Mouse (Mus musculus) urinary bladder, postnatal 10 days (tissue): ENCODE results near the gene Uba5.
A peak's percentile ranks its signal among the peaks of the same experiment; 100 is the strongest.

Source experiments
- DNase-seq: peaks from one replicate; pipeline ENCODE4 v3.0.0; 2022; ENCODE audit warnings: low spot score

The Uba5 gene

DNA sequence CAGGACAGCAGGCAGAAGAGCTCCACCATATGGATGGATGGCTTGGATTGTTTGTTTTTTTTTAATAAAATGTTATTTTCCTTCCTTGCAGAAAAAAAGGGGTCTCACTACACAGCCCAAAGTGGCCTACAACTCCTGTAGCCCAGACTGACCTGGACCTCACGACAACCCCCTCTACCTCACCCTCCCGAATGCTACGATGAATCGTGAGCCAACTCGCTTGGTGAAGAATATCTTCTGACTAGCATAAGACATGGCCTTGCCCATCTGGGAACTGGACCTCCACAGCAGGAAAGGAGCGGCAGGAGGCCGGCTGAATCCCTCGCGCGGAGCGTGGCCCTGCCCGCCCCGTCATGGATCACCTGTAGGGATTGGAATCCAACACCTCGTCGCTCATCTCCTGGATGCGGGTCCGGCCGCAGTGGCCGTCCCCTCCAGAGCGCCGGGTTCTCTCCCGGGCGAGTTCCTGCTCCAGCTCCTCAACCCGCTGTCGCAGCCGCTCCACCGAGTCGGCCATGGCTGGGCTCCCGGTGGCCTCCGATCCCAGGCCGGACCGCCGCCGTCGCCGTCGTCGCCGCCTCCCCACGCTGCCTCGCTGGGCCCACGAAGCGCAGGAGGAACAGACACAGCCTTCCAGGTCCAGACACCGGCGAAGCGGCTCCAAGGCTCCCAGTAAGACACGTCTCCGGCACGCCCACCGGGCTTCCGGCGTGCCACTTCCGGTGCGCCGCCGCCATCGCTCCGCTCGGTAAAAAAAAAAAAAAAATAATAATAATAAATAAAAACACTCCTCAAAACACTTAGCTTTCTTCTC is at the start of gene Uba5:
Gene Uba5, minus strand, starts transcription at position 705 of the 814 bp plus-strand sequence.
- peak; percentile 31 for DNase-seq

- DNase-seq, result no peak
Measured at GRCm38 (mm10) chr9:104109151-104109550, 46.2 kb upstream of the Uba5 start.

GRCm38 (mm10) chr9:104108571-104109143 is 45.7 kb upstream of the Uba5 start:
- no peak for DNase-seq

- no peak for DNase-seq
Measured at GRCm38 (mm10) chr9:104107482-104107881, 44.5 kb upstream of the Uba5 start.

- DNase-seq, result no peak
Measured at GRCm38 (mm10) chr9:104106930-104107329, 44.0 kb upstream of the Uba5 start.

DNA sequence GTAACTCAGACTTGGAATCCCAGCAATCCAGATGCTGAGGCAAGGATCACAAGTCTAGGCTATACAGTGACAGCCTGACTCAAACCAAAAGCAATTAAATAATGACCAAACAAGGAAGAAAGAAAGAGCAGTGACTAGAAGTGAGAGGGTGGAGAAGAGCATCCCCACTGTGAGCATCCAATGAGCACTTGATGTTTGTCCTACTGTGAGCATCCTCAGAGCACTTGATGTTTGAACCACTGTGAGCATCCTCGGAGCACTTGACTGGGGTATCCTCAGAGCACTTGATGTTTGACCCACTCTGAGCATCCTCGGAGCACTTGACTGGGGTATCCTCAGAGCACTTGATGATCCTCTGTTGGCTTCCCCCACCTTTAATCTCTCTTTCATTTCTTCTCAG is 42.1 kb upstream of the Uba5 start:
- DNase-seq, result no peak

GRCm38 (mm10) chr9:104102901-104103300 is 40.0 kb upstream of the Uba5 start:
- no peak for DNase-seq

DNA sequence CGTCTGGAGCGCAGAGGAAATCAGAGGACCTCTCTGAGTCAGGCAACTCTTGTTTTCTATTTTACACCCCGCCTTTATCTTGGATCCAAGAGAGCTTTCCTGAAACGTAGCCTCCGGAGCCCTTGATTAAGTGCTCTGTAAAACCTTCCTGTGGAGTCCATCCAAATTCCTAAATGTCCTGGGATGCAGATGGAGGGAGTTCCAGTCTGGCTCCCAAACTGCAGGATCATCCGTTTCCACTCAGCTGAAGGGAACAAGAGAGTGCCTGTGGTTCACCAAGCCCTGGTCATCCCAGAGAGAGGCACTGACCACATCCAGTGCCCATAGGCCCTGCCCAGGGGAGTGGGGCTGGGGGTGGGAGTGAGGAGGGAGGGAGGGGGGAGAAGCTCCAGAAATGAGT is 39.4 kb upstream of the Uba5 start:
- DNase-seq, result no peak

DNA sequence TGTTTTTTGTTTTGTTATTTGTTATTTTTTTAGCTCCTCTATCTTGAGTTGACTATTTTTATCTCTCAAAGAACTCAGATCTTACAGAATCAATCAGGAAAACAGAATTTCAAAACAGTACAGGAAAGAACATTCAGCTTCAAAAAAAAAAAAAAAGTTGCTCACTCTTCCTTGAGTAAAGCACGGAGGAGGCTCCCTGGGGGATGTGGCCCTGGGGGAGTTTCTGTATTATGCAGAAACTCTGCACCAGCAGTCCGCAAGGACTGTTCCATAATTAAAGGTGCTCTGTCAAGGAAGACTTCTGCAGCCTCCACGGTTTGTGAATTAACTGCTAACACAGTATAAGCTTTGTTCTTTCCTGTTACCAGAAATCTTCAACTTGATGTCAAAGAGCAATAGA is 38.5 kb upstream of the Uba5 start:
- no peak for DNase-seq

- no peak for DNase-seq
Measured at GRCm38 (mm10) chr9:104100822-104101221, 37.9 kb upstream of the Uba5 start.

- no peak for DNase-seq
Measured at GRCm38 (mm10) chr9:104099060-104099459, 36.1 kb upstream of the Uba5 start.

DNA sequence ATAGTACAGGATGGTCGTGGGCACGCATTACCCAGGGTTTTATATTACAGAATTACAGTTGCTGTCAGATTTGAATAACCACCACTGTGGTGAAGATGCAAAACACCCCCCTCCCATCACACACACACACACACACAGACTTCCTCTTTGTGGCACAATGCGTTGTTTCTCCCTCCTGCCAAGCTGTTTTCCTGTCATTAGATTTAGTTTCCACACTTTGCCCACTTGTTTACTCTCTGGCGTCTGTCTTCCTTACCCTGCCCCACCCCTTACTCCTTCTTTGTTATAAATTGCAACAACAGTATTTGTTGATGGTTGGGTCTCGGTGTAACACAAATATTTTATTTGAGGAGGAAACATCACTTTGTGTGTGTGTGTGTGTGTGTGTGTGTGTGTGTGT is 35.3 kb upstream of the Uba5 start:
- no peak for DNase-seq

DNA sequence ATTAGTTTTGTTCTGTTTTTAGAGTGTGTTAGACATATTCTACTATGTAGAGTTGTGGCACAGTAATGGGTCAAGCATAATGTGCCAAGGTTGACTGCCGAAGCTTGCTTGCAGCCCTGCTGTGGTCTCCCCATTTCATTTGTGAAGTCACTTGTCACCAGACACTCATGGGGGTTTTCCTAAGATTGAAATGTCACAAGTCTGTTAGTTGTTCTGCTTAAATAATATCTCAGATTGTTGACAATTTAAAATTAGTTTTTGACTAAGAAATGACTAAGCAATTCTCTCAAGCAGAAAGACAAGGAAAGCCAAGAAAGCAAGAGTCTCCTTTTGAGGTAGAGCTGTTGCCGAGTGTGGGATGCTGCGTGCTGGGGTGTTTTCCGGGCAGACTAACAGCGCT is 30.0 kb upstream of the Uba5 start:
- DNase-seq, result no peak

DNA sequence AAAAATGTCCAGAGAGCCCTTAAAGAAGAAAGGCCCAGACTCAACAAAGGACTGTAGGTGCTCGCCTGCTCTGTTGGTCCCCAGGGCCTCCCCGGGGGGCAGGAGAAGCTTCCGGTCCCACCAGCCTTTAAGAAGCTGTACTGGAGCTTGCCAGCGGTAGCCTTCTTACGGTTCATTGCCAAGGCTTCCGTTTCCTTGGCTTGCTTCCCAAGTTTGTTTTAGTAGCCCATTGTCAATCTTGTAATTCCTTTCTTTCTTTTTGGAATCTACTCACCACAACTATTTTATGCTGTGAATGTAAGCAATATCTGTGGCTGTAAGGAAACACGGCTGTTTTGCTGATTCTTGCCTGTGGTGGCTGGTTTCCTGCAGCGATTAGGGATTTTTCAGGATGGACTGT is 25.6 kb upstream of the Uba5 start:
- DNase-seq, result no peak

DNA sequence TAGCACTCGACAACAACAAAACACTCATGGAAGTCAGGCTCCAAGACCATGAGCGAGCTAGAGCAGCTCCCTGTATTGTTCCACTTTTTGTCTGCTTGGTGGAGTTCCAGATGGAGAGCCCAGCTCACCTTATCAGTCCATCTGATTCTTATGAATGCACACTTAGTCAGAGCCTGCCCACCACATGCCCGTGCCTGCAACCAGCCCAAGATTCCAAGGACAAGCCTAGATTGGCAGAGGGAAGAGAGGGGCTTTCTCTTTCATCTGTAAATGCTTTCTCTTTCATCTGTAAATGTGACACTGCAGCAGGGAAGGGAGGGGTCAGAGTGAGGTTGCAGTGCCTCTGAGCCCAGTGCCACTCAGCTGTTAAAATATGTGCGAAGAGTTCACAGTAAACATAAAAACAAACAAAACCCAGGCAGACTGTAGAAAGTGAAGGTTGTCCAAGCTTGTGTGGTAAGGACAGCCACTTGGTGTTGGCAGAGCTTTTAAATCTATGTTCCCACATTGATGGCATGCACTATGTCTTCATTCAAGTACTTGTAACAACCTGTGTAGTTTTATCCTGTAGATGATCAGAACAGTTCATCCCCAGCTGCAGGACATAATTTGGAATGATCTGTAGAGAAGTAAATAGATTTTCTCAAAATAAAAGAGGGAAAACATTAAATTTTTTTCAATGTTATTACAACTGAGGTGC is 22.9 kb upstream of the Uba5 start:
- DNase-seq, result no peak

DNA sequence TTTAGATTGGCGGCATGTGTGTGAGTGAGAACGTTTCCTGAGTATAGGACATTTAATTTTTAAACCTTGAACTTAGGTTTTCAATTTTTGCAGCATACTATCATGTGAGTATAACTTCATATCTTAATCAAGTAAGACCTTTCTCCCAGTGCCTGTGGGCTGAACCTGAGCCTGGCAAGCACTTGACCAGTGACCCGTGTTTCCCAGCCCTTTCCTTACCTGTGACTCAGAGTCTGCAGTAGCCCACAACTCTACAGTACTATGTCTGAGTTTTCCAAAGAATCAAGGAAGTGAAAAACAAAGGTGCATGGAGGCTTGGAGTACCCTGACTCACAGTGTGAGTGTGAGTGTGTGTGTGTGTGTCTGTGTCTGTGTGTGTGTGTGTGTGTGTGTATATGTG is 17.1 kb upstream of the Uba5 start:
- DNase-seq, result no peak

DNA sequence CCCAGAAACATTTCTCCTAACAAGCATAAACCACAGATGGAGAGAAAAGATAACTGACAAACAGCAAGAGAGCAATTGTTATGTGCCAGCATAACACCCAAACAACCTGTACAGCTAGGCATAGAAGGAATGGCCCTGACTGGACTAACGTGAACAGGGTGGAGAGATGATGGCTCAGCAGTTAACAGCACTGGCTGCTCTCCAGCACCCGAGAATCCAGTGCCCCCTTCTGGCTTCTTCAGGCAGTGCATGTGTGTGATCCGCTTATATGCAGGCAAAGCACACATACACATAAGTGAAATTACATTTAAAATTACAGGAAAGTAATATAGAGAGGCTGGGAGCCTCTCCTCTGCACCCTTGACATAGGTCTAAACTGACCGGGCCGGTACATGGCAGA is 16.4 kb upstream of the Uba5 start:
- DNase-seq, result no peak

GRCm38 (mm10) chr9:104078780-104079179 is 15.8 kb upstream of the Uba5 start:
- DNase-seq, result no peak

- DNase-seq, result no peak
Measured at GRCm38 (mm10) chr9:104075808-104076207, 12.9 kb upstream of the Uba5 start.

- DNase-seq, result no peak
Measured at GRCm38 (mm10) chr9:104070863-104071604, 8.1 kb upstream of the Uba5 start.

GRCm38 (mm10) chr9:104070241-104070640 is 7.3 kb upstream of the Uba5 start:
- no peak for DNase-seq

GRCm38 (mm10) chr9:104064571-104064970 is 1.6 kb upstream of the Uba5 start:
- no peak for DNase-seq
